Mouse (Mus musculus) heart, embryonic 11.5 days (tissue): Measurements from ENCODE around the gene Fam184b. TPM values are rescaled to one million over a fixed set of nuclear protein-coding genes. Genes with fewer than 3 reads are reported as not detected.

Experiments used
- ATAC-seq: fragments of 200-750 bp; cut with Nextera tagmentation; replicated peaks from 2 replicates; pipeline ENCODE4 v1.8.0; 2017; ENCODE audit warnings: moderate library complexity; ENCODE audit not compliant: insufficient number of reproducible peaks, low FRiP score, low TSS enrichment
- H3K27ac ChIP-seq: fragments of 300-500 bp; sonication (generic); 2 replicates; pipeline ENCODE4 v1.5.1; 2014; ENCODE audit warnings: mild to moderate bottlenecking, low read depth, low read length
- H3K27me3 ChIP-seq: fragments of 300-500 bp; sonication (generic); 2 replicates; pipeline ENCODE4 v1.6.1; 2014; ENCODE audit warnings: mild to moderate bottlenecking, low read length, mixed read lengths; ENCODE audit not compliant: control insufficient read depth, insufficient read depth
- H3K36me3 ChIP-seq: fragments of 300-500 bp; sonication (generic); 2 replicates; pipeline ENCODE4 v1.6.1; 2014; ENCODE audit warnings: mild to moderate bottlenecking, low read length, moderate library complexity, mixed read lengths; ENCODE audit not compliant: control insufficient read depth, insufficient read depth
- H3K4me1 ChIP-seq: fragments of 300-500 bp; sonication (generic); 2 replicates; pipeline ENCODE4 v1.6.1; 2014; ENCODE audit warnings: low read length; ENCODE audit not compliant: control insufficient read depth, insufficient read depth
- H3K4me2 ChIP-seq: fragments of 300-500 bp; sonication (generic); 2 replicates; pipeline ENCODE4 v1.6.1; 2014; ENCODE audit warnings: mild to moderate bottlenecking, moderate library complexity
- H3K4me3 ChIP-seq: fragments of 300-500 bp; sonication (generic); 2 replicates; pipeline ENCODE4 v1.5.1; 2014; ENCODE audit warnings: low read depth, low read length
- H3K9ac ChIP-seq: fragments of 300-500 bp; sonication (generic); 2 replicates; pipeline ENCODE4 v1.6.1; 2014; ENCODE audit warnings: mild to moderate bottlenecking, low read depth, low read length, moderate library complexity
- H3K9me3 ChIP-seq: fragments of 300-500 bp; sonication (generic); replicated peaks from 2 replicates; pipeline ENCODE4 v1.6.1; 2016; ENCODE audit warnings: low read length; ENCODE audit not compliant: control insufficient read depth
- WGBS: fragments of 180-500 bp; shearing (Covaris S2); extraction: QIAGEN DNeasy Blood & Tissue Kit; methylation state at CpG from one replicate; pipeline ENCODE4 v1.1.7; 2014; ENCODE audit not compliant: insufficient replicate concordance; 5-methylcytosine and 5-hydroxymethylcytosine counted together
- polyA plus RNA-seq: library from polyadenylated mRNA; unstranded; fragments of >200 nt; fragmentation: Nextera tagmentation; extraction: Ambion mirVana; gene quantifications from 2 replicates; pipeline ENCODE4 v1.2.1, GENCODE M21; 2014

The Fam184b gene
- polyA plus RNA-seq, 1 experiment from 2014 or later = 0.06 TPM

GRCm38 (mm10) chr5:45539502-45539901 is 99.9 kb downstream of the Fam184b start:
- H3K36me3 ChIP-seq = no peaks in the 10 kb centered on the region
- H3K4me1 ChIP-seq = no peaks in the 10 kb centered on the region
- no peaks in the 10 kb centered on the region for H3K9me3 ChIP-seq
- WGBS = 49% methylated on average over 10 of the region's 10 CpGs
- no peak overlapping the region for H3K4me3 ChIP-seq
- no peak overlapping the region for H3K4me2 ChIP-seq
- no peak for ATAC-seq
- no peak overlapping the region for H3K27ac ChIP-seq
- H3K9ac ChIP-seq = no peak overlapping the region
- H3K27me3 ChIP-seq = no peaks in the 10 kb centered on the region

- ATAC-seq = no peak
- 61% methylated on average over 4 of the region's 4 CpGs for WGBS
- H3K9ac ChIP-seq = no peak overlapping the region
- H3K4me2 ChIP-seq = no peak overlapping the region
- H3K27me3 ChIP-seq = no peaks in the 10 kb centered on the region
- H3K36me3 ChIP-seq = no peaks in the 10 kb centered on the region
- H3K4me1 ChIP-seq = 0 out of 2 replicates have a peak, but pooled peaks cover 3% of the 10 kb centered on the region
- H3K27ac ChIP-seq = no peak overlapping the region
- no peaks in the 10 kb centered on the region for H3K9me3 ChIP-seq
- no peak overlapping the region for H3K4me3 ChIP-seq
Observed at GRCm38 (mm10) chr5:45535177-45535576, 104.2 kb downstream of the Fam184b start.

GRCm38 (mm10) chr5:45534319-45535098 is 104.9 kb downstream of the Fam184b start:
- Histone ChIP-seq H3K4me3 (no peak overlapping the region), H3K27me3 (no peaks in the 10 kb centered on the region), H3K27ac (no peak overlapping the region), H3K36me3 (no peaks in the 10 kb centered on the region), H3K9me3 (no peaks in the 10 kb centered on the region), H3K4me1 (0 out of 2 replicates have a peak, but pooled peaks cover 3% of the 10 kb centered on the region), H3K9ac (no peak overlapping the region), H3K4me2 (peak overlapping the region; percentile 2; the same call in 1 of the 2 replicates)
- peak; percentile 43; the same call in 1 of the 2 replicates for ATAC-seq
- WGBS = 7% methylated on average over 17 of the region's 17 CpGs

GRCm38 (mm10) chr5:45529696-45530095 is 109.7 kb downstream of the Fam184b start:
- H3K27me3 ChIP-seq = no peaks in the 10 kb centered on the region
- no peaks in the 10 kb centered on the region for H3K9me3 ChIP-seq
- H3K4me2 ChIP-seq = no peak overlapping the region
- 83% methylated on average over 3 of the region's 3 CpGs for WGBS
- H3K9ac ChIP-seq = no peak overlapping the region
- ATAC-seq = no peak
- H3K4me1 ChIP-seq = 0 out of 2 replicates have a peak, but pooled peaks cover 3% of the 10 kb centered on the region
- peaks cover 11% of the 10 kb centered on the region for H3K36me3 ChIP-seq
- no peak overlapping the region for H3K4me3 ChIP-seq
- no peak overlapping the region for H3K27ac ChIP-seq

- no peaks in the 10 kb centered on the region for H3K27me3 ChIP-seq
- WGBS = 97% methylated on average over 4 of the region's 4 CpGs
- H3K4me1 ChIP-seq = peaks cover 3% of the 10 kb centered on the region; the same call in 1 of the 2 replicates
- no peaks in the 10 kb centered on the region for H3K9me3 ChIP-seq
- H3K4me3 ChIP-seq = no peak overlapping the region
- H3K4me2 ChIP-seq = no peak overlapping the region
- H3K27ac ChIP-seq = no peak overlapping the region
- peaks cover 13% of the 10 kb centered on the region for H3K36me3 ChIP-seq
- ATAC-seq = no peak
- no peak overlapping the region for H3K9ac ChIP-seq
Observed at GRCm38 (mm10) chr5:45526338-45526737, 113.1 kb downstream of the Fam184b start.

GRCm38 (mm10) chr5:45525101-45525500 is 114.3 kb downstream of the Fam184b start:
- Histone ChIP-seq H3K4me3 (no peak overlapping the region), H3K36me3 (peaks cover 13% of the 10 kb centered on the region), H3K4me1 (peaks cover 9% of the 10 kb centered on the region; the same call in 1 of the 2 replicates), H3K4me2 (no peak overlapping the region), H3K27ac (no peak overlapping the region), H3K9me3 (no peaks in the 10 kb centered on the region), H3K27me3 (no peaks in the 10 kb centered on the region), H3K9ac (no peak overlapping the region)
- WGBS = 89% methylated on average over 10 of the region's 10 CpGs
- no peak for ATAC-seq

GRCm38 (mm10) chr5:45521601-45522000 is 117.8 kb downstream of the Fam184b start:
- Histone ChIP-seq H3K4me3 (no peak overlapping the region), H3K27ac (no peak overlapping the region), H3K4me2 (peak overlapping the region; percentile 84; the same call in 1 of the 2 replicates), H3K36me3 (peaks cover 9% of the 10 kb centered on the region), H3K27me3 (no peaks in the 10 kb centered on the region), H3K4me1 (peaks cover 9% of the 10 kb centered on the region), H3K9ac (no peak overlapping the region), H3K9me3 (no peaks in the 10 kb centered on the region)
- ATAC-seq = no peak
- WGBS = 91% methylated on average over 6 of the region's 6 CpGs

- ATAC-seq = no peak
- Histone ChIP-seq H3K4me3 (peak overlapping the region; percentile 96), H3K27ac (no peak overlapping the region), H3K4me2 (peak overlapping the region; percentile 84), H3K9me3 (no peaks in the 10 kb centered on the region), H3K36me3 (peaks cover 6% of the 10 kb centered on the region), H3K4me1 (peaks cover 9% of the 10 kb centered on the region), H3K9ac (peak overlapping the region; percentile 95), H3K27me3 (no peaks in the 10 kb centered on the region)
- WGBS = 4% methylated on average over 5 of the region's 5 CpGs
Observed at GRCm38 (mm10) chr5:45520809-45521110, 118.7 kb downstream of the Fam184b start.
